Mouse (Mus musculus) ES-E14 (cell line): ENCODE data around the gene Lmo2. TPM values are rescaled to one million over a fixed set of nuclear protein-coding genes. Genes with fewer than 3 reads are reported as not detected.

Experiments
- DNase-seq: peaks from one replicate; pipeline ENCODE4 v3.0.0-alpha.2; 2013; ENCODE audit warnings: low read depth, low spot score
- H3K27ac ChIP-seq: 2 replicates; pipeline ENCODE4 v1.5.1; 2012; ENCODE audit warnings: low read depth, mild to moderate bottlenecking, low read length, moderate library complexity, mixed read lengths; ENCODE audit not compliant: poor library complexity, insufficient read depth, severe bottlenecking
- H3K36me3 ChIP-seq: 2 replicates; pipeline ENCODE4 v1.6.1; 2012; ENCODE audit warnings: mild to moderate bottlenecking, low read length, moderate library complexity, mixed read lengths; ENCODE audit not compliant: control insufficient read depth, poor library complexity, insufficient read depth, severe bottlenecking
- H3K4me1 ChIP-seq, 2 experiments: fragments of 150-350 bp in 1 of 2; sonication (generic) in 1 of 2; 2 replicates each; pipeline ENCODE4 v1.6.1; 2012; ENCODE audit warnings: low read length in 2 of 2, mild to moderate bottlenecking in 1 of 2, mixed read lengths in 1 of 2; ENCODE audit not compliant: control insufficient read depth in 2 of 2, insufficient read depth in 2 of 2, poor library complexity in 1 of 2
- H3K4me3 ChIP-seq, 2 experiments: fragments of 150-350 bp in 1 of 2; sonication (generic) in 1 of 2; 2 replicates each; pipeline ENCODE4 v1.5.1; 2012; ENCODE audit warnings: low read length in 2 of 2, low read depth in 1 of 2, mild to moderate bottlenecking in 1 of 2, mixed read lengths in 1 of 2; ENCODE audit not compliant: insufficient read depth in 1 of 2, poor library complexity in 1 of 2, severe bottlenecking in 1 of 2
- H3K9ac ChIP-seq: 2 replicates; pipeline ENCODE4 v1.6.1; 2012; ENCODE audit warnings: low read depth, mild to moderate bottlenecking, low read length, mixed read lengths; ENCODE audit not compliant: poor library complexity, insufficient read depth, severe bottlenecking
- H3K9me3 ChIP-seq: fragments of 150-350 bp; sonication (generic); 2 replicates; pipeline ENCODE4 v1.6.1; 2012; ENCODE audit warnings: low read depth, mild to moderate bottlenecking, low read length; ENCODE audit not compliant: control insufficient read depth, insufficient read depth
- CHD2 ChIP-seq: IDR thresholded peaks from 2 replicates; pipeline ENCODE4 v1.6.1; 2014; ENCODE audit warnings: mild to moderate bottlenecking, low read depth, low read length, inconsistent platforms
- HCFC1 ChIP-seq: IDR thresholded peaks from 2 replicates; pipeline ENCODE4 v1.6.1; 2012; ENCODE audit warnings: low read length, inconsistent platforms, borderline replicate concordance; ENCODE audit not compliant: insufficient read depth
- MAFK ChIP-seq: IDR thresholded peaks from 2 replicates; pipeline ENCODE4 v1.6.1; 2014; ENCODE audit warnings: mild to moderate bottlenecking, low read depth, low read length, inconsistent platforms; ENCODE audit not compliant: insufficient read depth
- ZC3H11A ChIP-seq: IDR thresholded peaks from 2 replicates; pipeline ENCODE4 v1.6.1; 2012; ENCODE audit warnings: low read depth, mild to moderate bottlenecking, inconsistent platforms, low read length, borderline replicate concordance
- ZNF384 ChIP-seq: IDR thresholded peaks from 2 replicates; pipeline ENCODE4 v1.6.1; 2012; ENCODE audit warnings: low read depth, low read length, inconsistent platforms
- in situ Hi-C, 2 experiments: fragments of 600-800 bp; cut with MboI; formaldehyde crosslinking; loops; one replicate each; pipeline ENCODE4 v1.15.1; 2025; ENCODE audit warnings: low sequenced_read_pairs in 2 of 2, inconsistent platforms in 1 of 2; ENCODE audit not compliant: unreplicated experiment in 2 of 2
- total RNA-seq: library from RNA; depleted of rRNA; stranded (reverse); fragments of 300-350 nt; gene quantifications from 2 replicates; pipeline ENCODE4 v1.2.3, GENCODE M21; 2012

Lmo2 gene
- total RNA-seq, 1 experiment = 0.76 TPM

DNA sequence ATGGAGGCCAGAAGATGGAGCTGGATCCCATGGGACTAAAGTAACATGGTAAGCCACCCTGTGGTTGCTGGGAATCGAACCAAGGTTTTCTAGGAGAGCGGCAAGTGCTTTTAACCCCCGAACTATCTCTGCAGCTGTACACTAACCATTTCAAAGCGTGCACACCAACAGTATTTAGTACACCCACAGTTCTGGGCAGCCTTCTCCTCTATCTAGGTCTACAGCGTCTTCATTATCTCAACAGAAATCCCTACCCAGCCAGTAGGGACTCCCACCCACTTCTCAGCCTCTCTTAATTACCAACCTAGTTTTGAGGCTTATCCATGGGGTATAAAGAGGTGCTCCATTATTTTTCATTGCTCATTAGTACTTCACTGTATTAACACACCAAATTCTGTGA is 41.7 kb upstream of the Lmo2 start:
- in situ Hi-C loops = no loop called here
- TF ChIP-seq MAFK (no peak), ZNF384 (no peak), ZC3H11A (no peak), CHD2 (no peak), HCFC1 (no peak)
- H3K27ac ChIP-seq = no peak overlapping the region
- DNase-seq = no peak
- H3K4me3 ChIP-seq = no peak overlapping the region
- no peaks in the 10 kb centered on the region for H3K4me1 ChIP-seq
- no peak overlapping the region for H3K9ac ChIP-seq
- no peaks in the 10 kb centered on the region for H3K36me3 ChIP-seq
- H3K9me3 ChIP-seq = no peaks in the 10 kb centered on the region

DNA sequence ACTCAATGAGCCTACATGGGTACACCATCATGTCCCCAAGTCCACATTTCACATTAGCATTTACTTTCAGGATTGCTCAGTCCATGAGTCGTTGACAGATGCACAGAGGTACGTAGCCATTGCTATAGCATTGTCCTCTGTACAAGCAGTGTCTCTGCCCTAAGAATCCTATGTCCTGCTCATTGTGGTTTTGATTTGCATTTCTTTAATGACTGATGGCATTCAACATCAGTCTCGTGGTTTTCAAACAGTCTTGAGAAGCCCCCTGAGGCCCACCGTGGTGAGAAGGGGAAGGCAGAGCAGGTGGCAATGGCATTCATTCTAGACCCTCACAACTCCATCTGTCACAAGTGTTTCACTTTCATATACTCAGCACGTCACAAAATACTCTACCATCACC is 40.4 kb upstream of the Lmo2 start:
- in situ Hi-C loops = no loop called here

GRCm38 (mm10) chr2:103918375-103918774 is 39.4 kb upstream of the Lmo2 start:
- DNase-seq = no peak

More for the DNA sequence above, 40.4 kb upstream of the Lmo2 start:
- H3K36me3 ChIP-seq = no peaks in the 10 kb centered on the region
- H3K9ac ChIP-seq = no peak overlapping the region
- DNase-seq = no peak
- H3K9me3 ChIP-seq = no peaks in the 10 kb centered on the region
- TF ChIP-seq CHD2 = no peak
- TF ChIP-seq ZNF384 = no peak
- no peak for TF ChIP-seq ZC3H11A
- no peak for TF ChIP-seq HCFC1
- TF ChIP-seq MAFK = no peak
- no peak overlapping the region for H3K27ac ChIP-seq
- H3K4me1 ChIP-seq = no peaks in the 10 kb centered on the region
- no peak overlapping the region for H3K4me3 ChIP-seq

DNA sequence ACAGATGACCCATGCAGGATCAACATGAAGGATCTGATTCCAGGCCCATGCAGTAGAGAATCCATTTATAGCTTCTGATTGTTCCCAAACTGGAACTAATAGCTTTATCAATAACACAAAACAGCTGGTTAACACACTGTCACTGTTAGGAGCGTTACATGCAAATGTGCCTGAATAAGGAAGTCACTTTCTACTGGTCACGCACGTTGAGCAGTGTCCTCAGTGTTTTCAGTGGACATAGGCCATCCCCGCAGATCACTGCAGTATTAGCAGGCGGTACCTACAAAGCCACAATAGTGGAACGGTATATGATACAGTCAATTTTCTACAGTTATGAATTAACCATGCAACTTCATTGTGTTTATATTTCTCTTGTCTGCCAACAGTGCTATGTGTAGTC is 38.3 kb upstream of the Lmo2 start:
- DNase-seq = no peak
- in situ Hi-C loops = no loop called here
- no peaks in the 10 kb centered on the region for H3K9me3 ChIP-seq

More at GRCm38 (mm10) chr2:103918375-103918774, 39.4 kb upstream of the Lmo2 start:
- H3K4me3 ChIP-seq = no peak overlapping the region
- in situ Hi-C loops = no loop called here
- H3K36me3 ChIP-seq = no peaks in the 10 kb centered on the region
- H3K4me1 ChIP-seq = no peaks in the 10 kb centered on the region
- no peak overlapping the region for H3K9ac ChIP-seq
- no peak overlapping the region for H3K27ac ChIP-seq
- TF ChIP-seq CHD2 = no peak
- TF ChIP-seq ZC3H11A = no peak
- no peak for TF ChIP-seq MAFK
- TF ChIP-seq HCFC1 = no peak
- TF ChIP-seq ZNF384 = no peak
- no peaks in the 10 kb centered on the region for H3K9me3 ChIP-seq

DNA sequence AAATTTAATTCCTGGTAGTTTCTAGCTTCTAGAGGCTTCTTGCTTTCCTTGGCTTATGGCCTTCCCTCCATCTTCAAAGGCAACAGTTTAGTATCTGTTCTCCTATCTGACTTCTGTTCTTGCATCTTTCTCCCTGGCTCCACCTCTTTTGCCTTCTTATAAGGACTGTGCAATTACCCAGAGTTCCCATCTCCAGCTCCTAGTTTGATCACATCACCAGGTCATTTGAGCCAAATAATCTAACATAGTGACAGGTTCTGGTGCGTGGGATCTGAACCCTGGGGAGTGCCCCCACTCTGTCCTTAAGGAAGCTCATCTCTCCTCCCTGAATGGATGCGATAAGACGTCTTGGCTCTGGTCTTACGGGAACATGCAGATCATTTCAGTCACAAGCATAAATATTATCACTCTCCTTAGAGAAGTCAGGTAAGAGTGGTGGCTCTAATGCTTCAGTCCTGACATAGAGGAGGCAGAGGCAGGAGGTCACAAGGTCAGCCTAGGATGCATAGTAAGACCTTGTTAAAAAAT is 31.1 kb upstream of the Lmo2 start:
- TF ChIP-seq HCFC1 (no peak), MAFK (no peak), ZC3H11A (no peak), ZNF384 (no peak), CHD2 (no peak)
- no peak overlapping the region for H3K4me3 ChIP-seq
- in situ Hi-C loops = no loop called here
- no peak overlapping the region for H3K27ac ChIP-seq
- no peak overlapping the region for H3K9ac ChIP-seq
- H3K36me3 ChIP-seq = no peaks in the 10 kb centered on the region
- no peak for DNase-seq
- H3K9me3 ChIP-seq = no peaks in the 10 kb centered on the region
- no peaks in the 10 kb centered on the region for H3K4me1 ChIP-seq

More for the DNA sequence above, 38.3 kb upstream of the Lmo2 start:
- Histone ChIP-seq H3K9ac (no peak overlapping the region), H3K27ac (no peak overlapping the region), H3K4me3 (no peak overlapping the region), H3K4me1 (no peaks in the 10 kb centered on the region), H3K36me3 (no peaks in the 10 kb centered on the region)
- TF ChIP-seq HCFC1 (no peak), ZC3H11A (no peak), ZNF384 (no peak)
